Mouse (Mus musculus): ENCODE measurements at regions not wholly inside any gene's neighbourhood (a gene's known extent, or its start where the extent isn't known, plus 50 kb on each side); places are given as distances from the start of the nearest gene placed in this dataset.

DNA sequence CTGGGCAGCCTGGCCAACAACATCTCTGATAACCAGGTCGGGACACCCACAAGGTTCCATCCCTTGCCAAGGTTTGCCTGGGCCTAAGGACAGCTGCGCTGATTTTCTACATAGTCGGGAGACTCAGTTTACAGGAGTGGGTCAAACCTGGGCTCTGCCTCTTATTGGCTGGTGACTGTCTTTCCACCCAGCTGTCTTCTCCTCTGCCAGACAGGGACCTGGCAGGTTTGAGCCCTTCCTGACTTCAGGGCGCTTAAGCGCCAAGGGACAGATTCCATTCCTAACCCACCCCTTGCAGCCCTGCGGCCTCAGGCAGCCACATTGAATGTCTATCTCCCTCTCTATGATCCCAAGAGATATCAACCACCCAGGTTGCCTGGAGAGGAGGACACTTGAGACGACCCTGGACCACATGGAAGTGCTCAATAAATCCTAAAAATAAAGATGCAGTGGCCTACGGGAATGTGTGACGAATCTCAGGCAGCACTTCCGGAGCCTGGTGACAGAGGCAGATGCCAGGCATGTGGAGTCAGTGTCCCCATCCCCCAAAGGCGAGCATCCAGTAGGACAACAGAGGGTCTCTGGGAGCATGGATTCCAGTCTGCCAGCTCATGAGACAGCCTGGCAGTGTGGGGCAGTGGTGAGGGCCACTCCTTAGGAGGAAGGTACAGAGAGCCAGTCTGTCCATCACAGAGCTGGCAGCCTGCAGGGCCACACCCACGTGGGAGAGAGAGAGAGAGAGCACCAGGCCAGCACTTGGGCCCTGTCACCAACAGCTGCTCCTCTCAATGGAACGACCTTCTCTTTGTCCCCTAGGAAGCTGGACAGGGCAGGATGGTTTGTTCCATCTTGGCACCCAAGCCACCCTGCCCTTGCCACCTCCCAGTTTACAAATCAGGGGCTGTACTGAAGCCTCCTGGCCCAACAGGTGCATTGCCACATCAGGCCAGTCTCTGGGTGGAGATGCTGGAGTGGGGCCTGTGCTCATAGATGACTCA lies 63.8 kb upstream of the Slc6a6 start:
- peak; percentile 17 to 58 for DNase-seq

DNA sequence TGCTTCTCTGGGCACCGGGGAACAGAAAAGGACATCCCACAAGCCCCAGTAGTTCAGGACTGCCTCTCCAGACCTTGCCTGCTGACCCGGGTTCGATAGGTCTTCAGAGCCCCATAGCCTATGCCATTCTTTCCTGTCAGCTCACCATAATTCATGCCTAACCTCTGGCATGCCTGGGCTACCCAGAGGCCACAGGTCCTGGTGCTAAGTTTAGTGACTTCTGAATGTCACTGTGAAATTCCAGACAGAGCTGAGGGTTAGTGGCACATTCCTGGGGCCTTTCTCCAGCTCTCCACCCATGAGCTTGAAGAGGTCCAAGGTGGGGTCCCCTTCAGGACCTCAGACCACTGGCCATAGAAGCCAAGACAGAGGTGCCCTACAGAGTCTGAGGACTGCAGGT lies 62.4 kb upstream of the Slc6a6 start:
- DNase-seq, result no peak

GRCm38 (mm10) chr6:91622425-91622824 lies 61.4 kb upstream of the Slc6a6 start:
- DNase-seq, result no peak

DNA sequence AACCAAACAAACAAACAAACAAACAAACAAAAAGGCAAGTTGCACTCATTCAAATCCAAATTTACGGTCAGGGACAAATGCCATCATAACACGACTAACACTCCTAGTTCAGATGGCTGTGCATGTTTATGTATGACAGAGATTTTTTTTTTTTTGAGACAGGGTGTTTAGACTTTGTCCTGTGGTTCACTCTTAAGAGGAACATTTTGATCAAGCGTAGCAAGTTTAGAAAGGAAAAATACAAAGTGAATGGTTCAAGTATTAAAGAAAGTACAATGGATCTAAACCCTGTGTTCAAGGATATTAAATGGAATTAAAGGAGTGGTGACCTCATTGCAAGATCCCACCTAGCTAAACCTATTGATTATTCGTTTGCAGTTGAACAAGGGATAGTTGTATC lies 60.2 kb upstream of the Slc6a6 start:
- DNase-seq, result no peak

DNA sequence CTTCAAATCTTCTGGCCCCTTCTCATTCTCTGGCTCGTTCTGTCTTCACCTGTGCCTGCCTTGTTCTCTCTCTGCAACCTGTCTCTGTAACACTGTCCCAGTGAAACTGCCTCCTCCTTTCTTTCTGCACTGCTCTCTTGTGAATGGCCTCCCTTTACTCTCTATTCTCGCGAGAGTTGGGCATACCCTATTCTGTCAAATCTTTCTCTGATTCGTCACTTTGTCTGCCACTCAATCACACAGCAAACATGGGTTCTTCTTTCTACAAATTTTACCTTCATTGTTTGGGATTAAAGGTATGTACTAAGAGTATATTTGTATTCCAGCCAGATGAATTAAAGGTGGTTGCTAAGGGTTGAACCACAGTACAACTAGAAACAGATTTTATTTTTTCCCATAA lies 54.6 kb upstream of the Slc6a6 start:
- no peak for DNase-seq

- DNase-seq, result no peak
Observed at GRCm38 (mm10) chr6:91631261-91631660, 52.6 kb upstream of the Slc6a6 start.
